Mouse (Mus musculus): ENCODE measurements at regions not wholly inside any gene's neighbourhood (a gene's known extent, or its start where the extent isn't known, plus 50 kb on each side); places are given as distances from the start of the nearest gene placed in this dataset.

DNA sequence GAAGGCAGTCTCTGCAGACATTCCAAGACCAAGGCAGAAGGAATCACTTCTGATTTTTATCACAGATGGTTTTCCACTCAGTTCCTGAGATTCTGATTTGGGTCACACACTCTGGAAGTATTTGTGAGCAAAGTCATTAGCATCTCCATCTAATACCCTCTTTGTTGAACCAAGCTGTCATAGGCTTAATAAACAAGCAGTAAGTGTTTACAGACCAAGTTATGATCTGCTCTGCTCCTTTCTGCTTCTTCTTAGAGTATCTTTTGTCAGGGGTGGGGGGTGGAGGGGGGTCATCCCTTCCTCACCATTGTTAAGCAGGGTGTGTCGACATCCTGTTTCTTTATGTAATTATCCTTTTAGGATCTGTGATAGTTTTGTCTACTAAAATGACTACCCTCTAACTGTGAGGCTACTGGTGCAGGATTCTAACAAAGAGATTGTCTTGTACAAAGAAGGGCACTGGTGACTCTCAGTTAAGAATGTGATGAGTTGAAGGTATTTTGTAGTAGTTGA, 358.2 kb upstream of the Adgrl2 start:
- intact Hi-C loops (cut with DNase I), result loop anchor here (2.0 kb wide), 1 partner anchor 350 kb away; no protein-coding TSS in a partner anchor
- no peak for DNase-seq (ENCODE audit: low spot score in 2 of 2)

DNA sequence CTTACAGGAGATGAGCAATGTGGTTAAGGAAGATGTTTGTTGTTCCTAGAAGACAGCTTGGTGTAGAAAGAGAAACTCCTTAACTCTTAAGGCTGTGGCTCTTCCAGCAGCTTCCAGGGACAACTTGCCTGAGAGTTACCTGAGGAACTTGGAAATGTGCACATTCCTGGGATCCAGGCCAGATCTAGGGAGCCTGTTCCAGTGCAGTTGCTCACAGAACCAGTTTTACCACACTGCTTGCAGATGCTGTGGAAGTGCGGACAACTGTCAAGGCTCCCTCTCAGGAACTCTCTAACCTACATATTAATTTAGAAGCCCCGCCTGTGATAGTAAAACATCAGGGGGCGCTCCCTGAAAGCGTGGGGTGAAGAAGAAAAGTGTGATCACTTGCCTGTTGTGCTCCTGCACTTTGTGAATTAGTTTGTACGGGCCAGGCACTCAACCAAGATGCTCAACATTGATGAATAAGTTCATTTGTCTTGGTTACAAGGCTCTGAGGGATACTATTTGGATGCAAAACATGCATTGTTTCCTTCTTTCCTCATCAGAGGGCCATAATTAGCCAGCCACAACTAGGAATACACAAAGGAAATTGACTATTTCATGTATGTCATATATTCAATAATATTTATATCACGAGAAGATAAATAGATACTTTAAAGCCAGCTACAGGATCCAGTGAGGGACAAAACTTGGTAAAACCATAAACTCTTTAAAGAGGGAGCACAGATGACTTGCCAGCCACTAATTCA, 357.1 kb upstream of the Adgrl2 start:
- intact Hi-C loops (cut with DNase I), result no loop called here
- no peak for DNase-seq (ENCODE audit: low spot score in 2 of 2)

DNA sequence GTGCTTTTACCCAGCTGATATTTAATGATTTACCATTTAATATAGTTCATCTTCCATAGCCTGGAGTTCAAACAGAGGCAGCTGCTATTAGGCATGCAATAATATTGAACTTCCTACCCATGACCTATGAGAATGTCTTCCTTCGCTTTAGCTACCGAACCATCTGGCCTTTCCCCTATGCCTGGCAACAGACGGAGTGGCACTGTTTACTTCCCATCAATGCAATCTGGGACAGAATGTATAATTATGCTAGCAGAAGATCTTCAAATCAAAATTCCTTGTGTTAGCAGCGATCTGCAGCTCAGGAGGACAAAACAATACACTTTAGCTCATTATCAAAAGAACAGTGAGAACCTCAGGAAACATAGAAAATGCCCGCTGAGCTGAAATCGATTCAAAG, 352.2 kb upstream of the Adgrl2 start:
- DNase-seq (ENCODE audit: low spot score in 2 of 2), result no peak
- intact Hi-C loops (cut with DNase I), result no loop called here

DNA sequence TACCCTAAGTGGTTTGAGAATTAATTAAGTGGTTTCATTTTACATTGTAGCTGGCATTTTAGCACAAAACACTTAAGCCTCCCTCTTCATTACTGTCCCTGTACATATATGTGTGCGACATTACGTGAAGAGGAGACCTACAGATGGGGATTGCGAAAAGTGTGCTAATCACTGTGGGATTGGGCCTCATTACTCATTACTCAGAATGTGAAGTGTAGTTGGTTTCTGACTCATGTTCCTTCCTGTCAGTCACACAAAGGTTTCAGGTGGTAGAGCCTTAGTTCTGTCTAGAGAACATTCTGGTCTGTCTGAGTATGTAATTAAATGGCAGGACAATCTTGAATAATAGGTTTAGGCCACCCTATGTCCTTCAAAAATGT, 349.0 kb upstream of the Adgrl2 start:
- no peak for DNase-seq (ENCODE audit: low spot score in 2 of 2)
- intact Hi-C loops (cut with DNase I), result no loop called here

DNA sequence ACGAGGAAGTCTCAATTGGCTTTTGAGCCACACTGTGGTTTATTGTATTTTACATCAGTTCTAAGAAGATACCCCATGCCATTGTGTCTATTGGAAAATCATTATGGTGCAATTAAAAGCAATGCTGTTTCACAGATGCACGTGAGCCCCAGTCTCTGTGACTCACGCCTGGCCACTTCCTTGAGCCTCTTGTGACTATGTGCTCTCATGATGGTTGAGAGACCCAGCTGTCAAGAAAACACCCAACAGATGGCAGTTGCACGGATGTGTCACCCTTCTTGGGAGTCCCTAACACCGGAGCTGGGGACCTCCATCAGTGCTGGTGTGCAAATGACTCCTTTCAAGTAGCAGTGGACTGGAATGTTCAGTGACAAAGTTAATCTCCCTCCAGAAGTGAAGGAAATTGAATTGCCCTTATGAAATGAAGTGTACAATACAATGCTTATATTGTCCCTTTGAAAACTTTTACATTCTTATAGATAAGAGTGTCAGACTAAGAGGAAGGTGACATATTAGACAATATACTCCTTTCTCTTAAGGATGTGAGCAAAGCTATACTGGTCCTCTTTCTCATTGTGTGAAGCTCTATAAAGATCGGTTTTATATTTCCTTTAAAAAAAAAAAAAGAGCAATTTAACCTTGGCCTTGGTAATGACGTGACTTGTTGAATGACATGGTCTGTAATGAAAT, 348.5 kb upstream of the Adgrl2 start:
- no peak for DNase-seq (ENCODE audit: low spot score in 2 of 2)
- intact Hi-C loops (cut with DNase I), result no loop called here

DNA sequence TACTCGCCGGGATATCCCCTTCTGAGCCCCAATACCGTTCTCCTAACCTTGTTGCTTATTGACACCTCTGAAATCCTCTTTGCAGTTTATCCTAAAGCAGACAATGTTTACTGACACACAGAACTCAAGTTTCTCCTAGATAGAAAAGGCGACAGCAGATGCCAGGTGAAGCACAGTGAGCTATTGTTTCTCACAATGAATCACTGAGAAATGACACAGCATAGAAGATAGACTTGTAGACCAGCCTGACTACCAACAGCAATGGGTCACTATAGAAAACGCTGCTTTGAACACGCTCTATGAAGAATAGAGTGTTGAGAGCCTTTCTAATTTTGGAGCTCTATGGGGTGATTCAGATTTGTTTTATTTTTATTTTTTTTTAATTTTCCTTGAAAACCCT, 344.9 kb upstream of the Adgrl2 start:
- intact Hi-C loops (cut with DNase I), result no loop called here
- no peak for DNase-seq (ENCODE audit: low spot score in 2 of 2)

DNA sequence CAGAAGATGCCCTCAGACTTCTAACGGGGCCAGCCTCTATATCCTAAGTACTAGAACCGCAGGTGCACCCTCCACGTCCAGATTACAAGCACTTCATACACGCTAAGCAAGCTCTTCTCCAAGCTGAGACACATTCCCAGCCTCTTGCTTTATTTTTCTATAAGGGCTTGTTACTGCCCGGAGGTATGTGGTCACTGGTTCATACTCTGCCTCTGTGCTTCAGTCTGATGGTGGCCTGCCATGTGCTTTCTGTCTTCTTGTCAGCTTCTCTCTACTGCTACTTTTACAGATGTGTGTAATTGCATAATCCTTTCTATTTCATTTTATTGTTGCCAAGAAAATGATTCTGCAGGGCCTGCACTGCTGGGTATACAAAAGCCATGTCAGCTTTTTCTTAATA, 343.3 kb upstream of the Adgrl2 start:
- intact Hi-C loops (cut with DNase I), result no loop called here

DNA sequence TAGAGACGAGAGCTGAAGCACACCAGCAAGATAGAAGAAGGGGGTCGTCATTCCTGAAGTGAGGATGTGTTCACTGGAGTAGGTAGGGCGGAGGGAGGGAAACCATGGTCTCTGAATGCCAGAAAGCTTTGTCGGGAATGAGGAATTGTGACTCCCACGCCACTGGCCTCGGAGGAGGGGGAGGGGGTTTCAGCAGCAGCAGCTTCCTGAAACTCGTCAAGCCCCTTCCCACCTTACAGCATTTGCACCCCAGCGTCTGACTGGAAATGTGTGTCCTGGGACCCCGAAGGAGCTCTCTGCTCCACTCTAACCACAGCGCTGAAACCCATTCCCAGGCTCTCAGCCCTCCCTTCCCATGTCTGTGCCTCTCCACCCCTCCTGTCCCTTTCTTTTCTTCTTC, 342.8 kb upstream of the Adgrl2 start:
- DNase-seq (ENCODE audit: low spot score in 2 of 2), result no peak
- intact Hi-C loops (cut with DNase I), result no loop called here

More for the DNA sequence above, 343.3 kb upstream of the Adgrl2 start:
- no peak for DNase-seq (ENCODE audit: low spot score in 2 of 2)

DNA sequence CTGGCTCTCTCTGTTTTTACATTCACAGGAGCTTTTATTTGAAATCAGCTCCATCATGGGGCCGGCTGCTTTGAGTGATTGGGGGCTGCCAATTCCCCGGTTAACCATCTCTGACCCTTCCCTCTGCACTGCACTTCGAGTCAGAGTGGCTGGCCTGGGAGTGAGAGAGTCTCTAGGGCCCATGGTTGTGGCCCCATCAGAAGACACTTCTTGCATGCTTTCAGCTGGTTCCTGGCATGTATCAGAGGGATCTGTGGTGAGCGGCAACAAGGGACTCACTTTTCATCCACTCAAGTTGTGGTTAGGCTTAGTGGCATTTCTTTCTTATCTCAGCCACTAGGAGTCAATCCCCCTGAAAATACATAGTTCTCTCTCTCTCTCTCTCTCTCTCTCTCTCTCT, 341.8 kb upstream of the Adgrl2 start:
- intact Hi-C loops (cut with DNase I), result no loop called here
- DNase-seq (ENCODE audit: low spot score in 2 of 2), result no peak

DNA sequence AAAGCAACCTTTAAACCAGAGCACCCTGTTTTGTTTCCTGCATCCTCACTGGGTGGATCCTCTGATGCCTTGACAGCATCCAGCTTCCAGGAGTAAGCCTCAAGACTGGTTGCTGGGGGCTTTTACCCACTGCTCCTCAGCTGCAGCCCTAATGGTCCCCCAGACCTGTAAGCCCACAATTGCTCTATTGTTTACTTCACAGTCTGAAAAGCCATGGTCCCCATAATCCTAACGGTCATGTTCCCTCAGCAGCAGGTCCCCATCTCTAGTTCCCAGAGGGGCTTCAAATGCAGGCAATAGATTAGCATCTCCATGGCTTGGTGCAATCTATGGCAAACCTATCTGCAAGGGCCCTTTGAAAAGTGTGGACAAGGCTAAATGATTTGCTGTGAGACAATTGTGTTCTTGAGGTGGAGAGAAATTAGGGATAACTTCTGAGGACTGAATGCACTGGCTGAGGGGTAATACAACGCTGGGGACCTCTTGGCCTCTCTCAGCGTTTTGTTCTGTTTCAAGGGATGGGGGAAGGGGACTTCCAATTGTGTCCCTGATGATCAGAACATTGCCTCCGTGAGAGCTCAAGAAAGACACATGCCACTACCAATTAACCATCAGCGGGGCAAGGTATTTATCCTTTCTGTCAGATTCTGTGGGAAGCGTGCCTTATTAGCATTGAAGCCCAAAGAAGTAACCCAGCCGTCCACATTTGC, 341.1 kb upstream of the Adgrl2 start:
- intact Hi-C loops (cut with DNase I), result no loop called here
- DNase-seq (ENCODE audit: low spot score in 2 of 2), result no peak

DNA sequence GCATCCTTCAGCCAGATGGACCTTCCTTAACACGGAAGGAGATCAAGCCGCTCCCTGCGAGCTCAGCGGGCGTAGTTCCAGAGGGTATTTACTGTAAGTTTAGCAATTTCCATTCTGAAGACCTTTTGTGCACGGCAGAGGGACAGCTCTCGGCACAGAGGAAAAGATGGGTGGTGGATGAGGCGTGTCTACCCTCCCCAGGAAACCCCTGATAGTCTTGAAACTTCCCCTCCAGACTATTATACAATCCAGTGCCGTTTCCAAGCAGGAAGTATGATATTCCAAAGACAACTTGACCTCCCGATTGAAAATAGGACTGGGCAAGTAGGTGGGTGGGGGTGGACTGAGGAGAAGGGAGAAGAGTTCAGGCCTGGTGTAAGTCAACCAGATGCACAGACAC, 340.4 kb upstream of the Adgrl2 start:
- no peak for DNase-seq (ENCODE audit: low spot score in 2 of 2)
- intact Hi-C loops (cut with DNase I), result no loop called here

DNA sequence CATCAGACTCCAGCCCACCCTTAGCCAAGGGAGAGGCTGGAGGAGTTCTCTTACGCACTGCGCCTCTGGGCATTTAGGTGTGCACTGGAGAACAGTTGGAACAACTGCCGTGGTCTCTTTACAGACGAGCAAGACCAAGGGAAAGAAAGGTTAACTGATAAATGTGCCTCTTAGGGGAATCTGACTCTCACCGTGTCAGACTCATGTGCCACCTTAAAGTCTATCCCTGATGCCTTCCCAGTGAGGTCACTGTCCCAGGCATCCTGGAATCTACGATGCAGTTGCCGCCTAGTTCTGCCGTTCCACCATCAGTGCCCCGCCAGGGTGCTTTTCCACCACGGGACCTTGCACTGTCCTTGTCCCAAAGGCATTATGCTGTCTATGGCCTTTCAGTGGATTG, 339.7 kb upstream of the Adgrl2 start:
- intact Hi-C loops (cut with DNase I), result no loop called here
- no peak for DNase-seq (ENCODE audit: low spot score in 2 of 2)

DNA sequence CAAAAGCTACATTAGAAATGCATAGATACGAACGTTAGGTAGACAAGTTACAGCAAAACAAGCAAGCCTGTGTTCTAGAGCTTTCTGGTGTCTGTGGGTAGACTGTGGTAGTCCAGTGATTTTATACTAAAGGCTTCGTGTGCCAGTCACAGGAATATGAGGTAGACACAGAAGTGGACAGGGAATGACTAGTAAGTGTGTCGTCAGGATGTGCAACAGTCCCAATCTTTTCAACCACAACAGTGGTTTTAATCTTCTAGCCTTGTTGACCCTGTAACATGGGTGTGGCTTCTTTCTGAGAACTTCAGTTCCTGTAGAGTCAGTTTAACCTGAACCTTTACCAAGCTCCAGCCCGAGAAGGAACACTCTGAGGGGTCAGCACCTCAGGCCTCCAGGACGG, 339.3 kb upstream of the Adgrl2 start:
- intact Hi-C loops (cut with DNase I), result no loop called here
- DNase-seq (ENCODE audit: low spot score in 2 of 2), result no peak

DNA sequence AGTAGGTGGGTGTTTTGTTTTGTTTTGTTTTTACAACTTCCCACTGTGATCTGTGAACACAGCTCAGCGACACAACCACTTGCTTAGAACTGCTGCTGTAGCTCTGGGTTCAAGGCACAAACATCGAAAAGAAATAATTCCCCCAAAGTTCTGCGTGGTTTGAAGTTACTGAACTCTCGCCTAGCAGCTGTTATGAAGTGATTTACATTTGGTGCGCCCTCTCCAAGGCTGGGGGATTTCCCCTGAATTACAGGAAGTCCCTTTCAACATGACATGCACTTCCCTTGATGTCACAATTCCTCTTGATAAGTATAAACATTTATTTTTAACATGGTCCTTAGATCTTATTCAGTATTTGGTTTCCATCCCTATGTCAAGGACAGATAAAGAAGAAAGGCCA, 336.3 kb upstream of the Adgrl2 start:
- DNase-seq (ENCODE audit: low spot score in 2 of 2), result no peak
- intact Hi-C loops (cut with DNase I), result no loop called here

DNA sequence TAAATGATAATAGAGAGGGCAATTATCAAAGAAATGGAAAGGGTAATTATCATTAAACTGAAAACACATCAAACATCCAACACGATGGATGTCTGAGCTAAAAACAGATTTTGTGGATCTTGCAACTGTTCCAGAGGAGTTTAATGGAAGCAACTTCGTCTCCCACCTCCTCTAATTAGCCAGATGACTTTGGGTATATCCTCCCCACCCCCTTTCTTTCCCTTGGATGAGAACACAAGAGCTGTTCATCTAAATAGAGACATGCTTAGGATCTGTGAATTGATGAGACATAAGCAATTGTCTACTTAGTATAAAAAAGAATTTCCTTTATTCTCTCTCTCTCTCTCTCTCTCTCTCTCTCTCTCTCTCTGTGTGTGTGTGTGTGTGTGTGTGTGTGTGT, 333.7 kb upstream of the Adgrl2 start:
- no peak for DNase-seq (ENCODE audit: low spot score in 2 of 2)
- intact Hi-C loops (cut with DNase I), result no loop called here

DNA sequence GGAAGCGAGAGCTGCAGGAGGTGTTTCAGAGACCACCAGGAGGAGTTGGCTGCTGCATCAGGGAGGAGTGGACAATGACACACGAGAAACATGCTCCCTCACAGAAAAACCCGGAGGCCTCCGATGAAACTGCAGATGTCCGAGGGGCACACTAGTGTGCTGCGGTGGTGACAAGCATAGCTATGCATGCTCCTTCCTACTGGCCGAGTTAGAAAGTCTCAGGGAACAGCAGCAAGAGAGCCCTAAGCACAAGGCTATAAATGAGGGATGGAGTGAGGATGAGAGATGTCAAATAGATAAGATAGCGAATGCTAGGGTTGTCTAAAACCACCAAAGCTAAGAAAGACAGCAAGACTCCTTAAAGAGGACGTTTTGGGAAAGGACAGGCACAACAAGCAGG, 328.4 kb upstream of the Adgrl2 start:
- no peak for DNase-seq (ENCODE audit: low spot score in 2 of 2)
- intact Hi-C loops (cut with DNase I), result no loop called here

DNA sequence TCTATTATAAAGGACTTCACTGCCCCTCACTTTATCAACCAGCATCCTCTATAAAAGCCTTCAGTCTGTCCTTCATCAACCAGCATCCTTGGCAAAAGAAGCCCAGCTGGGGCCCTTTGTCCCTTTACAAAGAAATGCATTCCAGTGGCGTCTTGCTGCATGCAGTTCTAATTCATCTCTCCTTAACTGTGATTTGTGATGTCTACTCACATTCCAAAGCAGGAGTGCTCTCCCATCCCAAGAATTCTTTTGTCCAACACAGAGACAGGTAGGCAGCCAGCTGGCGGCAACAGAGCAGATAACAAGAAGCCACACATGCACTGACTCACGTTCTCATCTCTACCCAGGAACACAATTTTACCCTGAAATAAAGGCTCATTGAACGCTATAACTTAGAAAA, 323.9 kb upstream of the Adgrl2 start:
- intact Hi-C loops (cut with DNase I), result no loop called here
- no peak for DNase-seq (ENCODE audit: low spot score in 2 of 2)

DNA sequence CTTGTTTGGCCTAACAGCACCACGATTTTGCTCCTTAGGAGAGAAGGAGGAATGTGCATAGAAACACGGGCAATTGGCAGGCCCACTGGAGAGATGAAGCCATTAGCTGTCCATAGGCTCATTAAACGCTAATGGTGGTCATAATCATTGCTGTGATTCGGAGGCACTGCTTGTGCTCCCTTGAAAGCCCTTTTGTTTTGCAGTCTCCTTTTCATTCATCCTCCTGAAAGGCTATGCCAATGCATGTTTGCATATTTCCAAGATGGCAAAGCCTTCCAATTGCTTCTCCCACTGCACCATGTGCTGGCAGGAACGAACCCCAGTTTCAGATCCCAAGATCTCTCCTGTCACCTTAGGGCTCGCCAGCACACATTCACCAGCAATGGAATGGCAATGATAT, 322.9 kb upstream of the Adgrl2 start:
- intact Hi-C loops (cut with DNase I), result no loop called here
- no peak for DNase-seq (ENCODE audit: low spot score in 2 of 2)

DNA sequence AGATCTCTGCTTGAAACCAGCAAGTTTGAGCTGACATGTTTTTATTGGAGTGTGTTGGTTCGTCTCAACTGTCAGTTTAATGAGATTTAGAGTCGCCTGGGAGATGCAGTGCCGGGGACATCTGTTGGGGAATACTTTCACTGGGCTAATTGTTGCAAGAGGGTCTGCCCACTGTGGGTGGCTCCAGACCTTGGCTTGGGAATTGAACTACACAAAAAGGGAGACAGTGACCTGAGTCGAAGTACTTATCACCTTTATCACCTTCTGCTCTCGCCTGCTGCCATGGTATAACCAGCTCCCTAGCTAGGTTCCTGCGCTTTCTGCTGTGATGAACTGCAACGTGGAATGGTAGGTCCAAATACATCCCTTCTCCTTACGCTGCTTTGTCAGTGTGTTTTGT, 321.2 kb upstream of the Adgrl2 start:
- no peak for DNase-seq (ENCODE audit: low spot score in 2 of 2)
- intact Hi-C loops (cut with DNase I), result no loop called here

DNA sequence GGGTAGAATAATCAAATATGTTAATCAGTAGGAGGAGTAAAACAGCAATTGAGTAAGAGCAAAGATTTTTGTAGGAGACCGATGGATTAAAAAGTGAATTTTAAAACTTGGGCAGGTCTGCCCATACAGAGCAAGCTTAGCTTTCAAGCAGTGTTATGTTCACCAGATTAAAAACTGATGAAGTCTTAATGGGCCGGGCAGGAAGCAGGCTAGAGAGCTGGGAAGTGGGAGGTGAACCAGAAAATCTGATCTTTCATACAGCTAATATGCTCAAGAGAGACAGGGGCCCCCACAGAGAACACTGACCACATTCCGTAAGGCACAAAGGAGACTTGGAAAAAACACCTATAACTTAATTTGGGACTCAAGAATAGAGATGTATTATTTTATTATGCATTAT, 316.4 kb upstream of the Adgrl2 start:
- intact Hi-C loops (cut with DNase I), result no loop called here
- DNase-seq (ENCODE audit: low spot score in 2 of 2), result no peak

DNA sequence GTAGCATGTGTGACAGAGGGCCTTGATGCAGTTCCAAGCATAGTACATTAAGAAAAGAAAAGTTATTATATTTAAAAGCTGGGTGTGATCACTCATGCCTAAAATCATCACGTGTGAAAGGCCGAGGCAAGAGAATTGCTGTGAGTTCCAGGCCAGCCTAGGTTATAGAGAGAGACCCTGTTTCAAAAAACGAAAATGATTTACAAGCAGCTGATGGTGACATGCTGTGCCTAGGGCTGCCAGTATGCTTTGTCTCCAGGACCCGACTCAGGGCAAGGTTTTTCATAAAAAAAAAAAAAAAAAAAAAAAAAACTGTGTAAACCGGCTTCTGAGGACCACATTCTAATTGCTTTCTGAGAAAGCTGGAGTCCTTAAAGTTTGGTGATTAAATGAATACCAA, 315.9 kb upstream of the Adgrl2 start:
- no peak for DNase-seq (ENCODE audit: low spot score in 2 of 2)
- intact Hi-C loops (cut with DNase I), result no loop called here
